Mouse (Mus musculus) heart, adult 18-20 months (tissue): ENCODE data around the gene Pfkfb3. TPM values are rescaled to one million over a fixed set of nuclear protein-coding genes. Genes with fewer than 3 reads are reported as not detected.
"Not testable (repeated sequence)": the region's sequence is repeated elsewhere in the genome, so short reads cannot be mapped to it uniquely, and the experiment has no call there.

Experiments
- DNase-seq, 2 experiments: peaks; one replicate each; pipeline ENCODE4 v3.0.0; 2021 to 2022; ENCODE audit warnings: mixed read lengths in 1 of 2
- total RNA-seq, 2 experiments: library from RNA; stranded (reverse); gene quantifications; 2 replicates each; pipeline ENCODE4 v1.2.3; 2021

The Pfkfb3 gene
- total RNA-seq, 2 experiments from 2014 or later: 11.3 to 23.2 TPM

GRCm38 (mm10) chr2:11551726-11552125, 2.2 kb downstream of the Pfkfb3 start:
- DNase-seq: no peak

GRCm38 (mm10) chr2:11548508-11548907, 5.4 kb downstream of the Pfkfb3 start:
- DNase-seq: no peak

- DNase-seq: no peak
Measured at GRCm38 (mm10) chr2:11547609-11548008, 6.3 kb downstream of the Pfkfb3 start.

- DNase-seq: no peak
Measured at GRCm38 (mm10) chr2:11546091-11546490, 7.8 kb downstream of the Pfkfb3 start.

GRCm38 (mm10) chr2:11545380-11545779, 8.5 kb downstream of the Pfkfb3 start:
- DNase-seq: no peak

- DNase-seq: no peak
Measured at GRCm38 (mm10) chr2:11544342-11544741, 9.5 kb downstream of the Pfkfb3 start.

GRCm38 (mm10) chr2:11543158-11543557, 10.7 kb downstream of the Pfkfb3 start:
- no peak for DNase-seq

- peak; percentile 80 to 93 for DNase-seq
Measured at GRCm38 (mm10) chr2:11542640-11543039, 11.2 kb downstream of the Pfkfb3 start.

GRCm38 (mm10) chr2:11542121-11542520, 11.8 kb downstream of the Pfkfb3 start:
- DNase-seq: no peak

- DNase-seq: not testable (repeated sequence)
Measured at GRCm38 (mm10) chr2:11541528-11541927, 12.3 kb downstream of the Pfkfb3 start.

GRCm38 (mm10) chr2:11535966-11536365, 17.9 kb downstream of the Pfkfb3 start:
- DNase-seq: no peak

GRCm38 (mm10) chr2:11535412-11535928, 18.4 kb downstream of the Pfkfb3 start:
- peak; percentile 95 to 99 for DNase-seq

GRCm38 (mm10) chr2:11534826-11535225, 19.1 kb downstream of the Pfkfb3 start:
- peak; percentile 74 for DNase-seq

GRCm38 (mm10) chr2:11530101-11530500, 23.8 kb downstream of the Pfkfb3 start:
- DNase-seq: peak; percentile 73 to 85

- no peak for DNase-seq
Measured at GRCm38 (mm10) chr2:11526063-11526462, 27.8 kb downstream of the Pfkfb3 start.

- DNase-seq: no peak
Measured at GRCm38 (mm10) chr2:11524736-11525135, 29.1 kb downstream of the Pfkfb3 start.

- peak in 1 of 2 experiments; percentile 18 for DNase-seq
Measured at GRCm38 (mm10) chr2:11521758-11522157, 32.1 kb downstream of the Pfkfb3 start.

GRCm38 (mm10) chr2:11520786-11521185, 33.1 kb downstream of the Pfkfb3 start:
- no peak for DNase-seq

- peak in 1 of 2 experiments; percentile 46 for DNase-seq
Measured at GRCm38 (mm10) chr2:11515828-11516227, 38.0 kb downstream of the Pfkfb3 start.

- peak; percentile 79 to 87 for DNase-seq
Measured at GRCm38 (mm10) chr2:11513057-11513967, 40.6 kb downstream of the Pfkfb3 start.

GRCm38 (mm10) chr2:11512127-11512526, 41.8 kb downstream of the Pfkfb3 start:
- DNase-seq: no peak

GRCm38 (mm10) chr2:11503736-11504135, 50.1 kb downstream of the Pfkfb3 start:
- no peak for DNase-seq

- peak; percentile 79 to 85 for DNase-seq
Measured at GRCm38 (mm10) chr2:11502901-11503431, 50.9 kb downstream of the Pfkfb3 start.
